ENCODE assay signal across 8 mouse cellular contexts in genomic region chr15:81359421-81359820, GRCm38 (mm10). TPM values are rescaled to one million over a fixed set of nuclear protein-coding genes. Genes with fewer than 3 reads are reported as not detected.
DNase-seq lines count a peak whose midpoint lies in the region; ATAC-seq lines count a peak whose summit lies in the region.

No protein-coding gene starts in this region.

- H3K27me3 ChIP-seq in forebrain, embryonic 10.5 days (ENCODE audit: poor library complexity, severe bottlenecking) = no peaks in the 10 kb centered on the region
- H3K27me3 ChIP-seq in forebrain, embryonic 16.5 days (replicated peaks; ENCODE audit: control insufficient read depth, insufficient read depth, low read length) = no peaks in the 10 kb centered on the region
- no peaks in the 10 kb centered on the region for H3K27me3 ChIP-seq in kidney, embryonic 15.5 days
- H3K27me3 ChIP-seq in embryonic facial prominence, embryonic 15.5 days = no peaks in the 10 kb centered on the region
- H3K27me3 ChIP-seq in liver, embryonic 16.5 days (ENCODE audit: control insufficient read depth, insufficient read depth, low read depth, low read length) = no peaks in the 10 kb centered on the region

- H3K27ac ChIP-seq in forebrain, embryonic 10.5 days = no peak overlapping the region
- H3K27ac ChIP-seq in forebrain, embryonic 16.5 days (ENCODE audit: low read length) = no peak overlapping the region
- H3K27ac ChIP-seq in kidney, embryonic 15.5 days = peak overlapping the region; percentile 89; the same call in 1 of the 2 replicates
- no peak overlapping the region for H3K27ac ChIP-seq in embryonic facial prominence, embryonic 15.5 days (replicated peaks)
- no peak overlapping the region for H3K27ac ChIP-seq in liver, embryonic 16.5 days (ENCODE audit: low read length)

- no peak overlapping the region for H3K4me2 ChIP-seq in forebrain, embryonic 16.5 days (ENCODE audit: low read length)
- H3K4me2 ChIP-seq in kidney, embryonic 15.5 days = peak overlapping the region; percentile 74
- H3K4me2 ChIP-seq in embryonic facial prominence, embryonic 15.5 days (replicated peaks) = peak overlapping the region; percentile 69
- H3K4me2 ChIP-seq in liver, embryonic 16.5 days (ENCODE audit: low read depth, low read length) = peak overlapping the region; percentile 80

- H3K36me3 ChIP-seq in forebrain, embryonic 10.5 days (replicated peaks) = peaks cover 28% of the 10 kb centered on the region
- H3K36me3 ChIP-seq in forebrain, embryonic 16.5 days (ENCODE audit: control insufficient read depth, insufficient read depth) = peaks cover 5% of the 10 kb centered on the region; the same call in 1 of the 2 replicates
- peaks cover 19% of the 10 kb centered on the region for H3K36me3 ChIP-seq in kidney, embryonic 15.5 days
- H3K36me3 ChIP-seq in embryonic facial prominence, embryonic 15.5 days = peaks cover 13% of the 10 kb centered on the region
- H3K36me3 ChIP-seq in liver, embryonic 16.5 days (ENCODE audit: control insufficient read depth, insufficient read depth) = no peaks in the 10 kb centered on the region

- ATAC-seq in forebrain, embryonic 16.5 days = no peak
- ATAC-seq in kidney, embryonic 15.5 days (replicated peaks; ENCODE audit: low FRiP score) = no peak
- no peak for ATAC-seq in embryonic facial prominence, embryonic 15.5 days (ENCODE audit: insufficient number of reproducible peaks, low FRiP score, low TSS enrichment, low read depth)
- no peak for ATAC-seq in liver, embryonic 16.5 days (ENCODE audit: low read depth)

- peak overlapping the region; percentile 78 for H3K4me3 ChIP-seq in forebrain, embryonic 10.5 days
- H3K4me3 ChIP-seq in forebrain, embryonic 16.5 days (replicated peaks; ENCODE audit: low read length) = no peak overlapping the region
- H3K4me3 ChIP-seq in kidney, embryonic 15.5 days (replicated peaks) = peak overlapping the region; percentile 70
- peak overlapping the region; percentile 71 for H3K4me3 ChIP-seq in embryonic facial prominence, embryonic 15.5 days (replicated peaks)
- peak overlapping the region; percentile 82 for H3K4me3 ChIP-seq in liver, embryonic 16.5 days (ENCODE audit: low read depth, low read length)

- H3K4me1 ChIP-seq in forebrain, embryonic 10.5 days = peaks cover 46% of the 10 kb centered on the region
- H3K4me1 ChIP-seq in forebrain, embryonic 16.5 days (replicated peaks; ENCODE audit: control insufficient read depth, insufficient read depth, low read length) = peaks cover 21% of the 10 kb centered on the region
- peaks cover 32% of the 10 kb centered on the region for H3K4me1 ChIP-seq in kidney, embryonic 15.5 days
- peaks cover 23% of the 10 kb centered on the region for H3K4me1 ChIP-seq in embryonic facial prominence, embryonic 15.5 days
- peaks cover 38% of the 10 kb centered on the region for H3K4me1 ChIP-seq in liver, embryonic 16.5 days (ENCODE audit: control insufficient read depth, low read depth, low read length)

- H3K9ac ChIP-seq in forebrain, embryonic 16.5 days (replicated peaks; ENCODE audit: low read depth, low read length) = no peak overlapping the region
- H3K9ac ChIP-seq in kidney, embryonic 15.5 days = no peak overlapping the region
- no peak overlapping the region for H3K9ac ChIP-seq in embryonic facial prominence, embryonic 15.5 days
- H3K9ac ChIP-seq in liver, embryonic 16.5 days (ENCODE audit: low read depth, low read length) = no peak overlapping the region

- no peak for DNase-seq in forebrain, embryonic 10.5 days (ENCODE audit: extremely low spot score, low spot score)
- no peak for DNase-seq in kidney, adult 9 months
- no peak for DNase-seq in left cerebral cortex, adult 8-10 months (ENCODE audit: low spot score in 2 of 2)
- DNase-seq in adrenal gland, adult 18-20 months (ENCODE audit: low spot score in 2 of 2) = no peak

- 89% methylated on average over 5 of the region's 5 CpGs for WGBS in forebrain, embryonic 10.5 days
- WGBS in forebrain, embryonic 16.5 days = 78% methylated on average over 5 of the region's 5 CpGs
- WGBS in kidney, embryonic 15.5 days = 77% methylated on average over 5 of the region's 5 CpGs
- WGBS in embryonic facial prominence, embryonic 15.5 days = 78% methylated on average over 5 of the region's 5 CpGs
- 75% methylated on average over 5 of the region's 5 CpGs for WGBS in liver, embryonic 16.5 days (ENCODE audit: insufficient replicate concordance)

- no peaks in the 10 kb centered on the region for H3K9me3 ChIP-seq in forebrain, embryonic 10.5 days
- H3K9me3 ChIP-seq in forebrain, embryonic 16.5 days (ENCODE audit: control insufficient read depth, low read length) = no peaks in the 10 kb centered on the region
- no peaks in the 10 kb centered on the region for H3K9me3 ChIP-seq in kidney, embryonic 15.5 days (replicated peaks)
- no peaks in the 10 kb centered on the region for H3K9me3 ChIP-seq in embryonic facial prominence, embryonic 15.5 days (replicated peaks)
- no peaks in the 10 kb centered on the region for H3K9me3 ChIP-seq in liver, embryonic 16.5 days (replicated peaks; ENCODE audit: control insufficient read depth, low read length)

RNA-seq across cellular contexts. Expression of gene Slc25a17, which starts 1.2 kb away (rescaled TPM):
- polyA plus RNA-seq in forebrain, embryonic 10.5 days (2016; fragmentation: Nextera tagmentation; extraction: Ambion mirVana) = 82.5 and 83.3 TPM in 2 replicates
- 132 and 144 TPM in 2 replicates for polyA plus RNA-seq in forebrain, embryonic 16.5 days (2015; fragmentation: Nextera tagmentation; extraction: Ambion mirVana)
- 122 and 128 TPM in 2 replicates for polyA plus RNA-seq in kidney, embryonic 15.5 days (2015; fragmentation: Nextera tagmentation; extraction: Ambion mirVana)
- polyA plus RNA-seq in embryonic facial prominence, embryonic 15.5 days (2015; fragmentation: Nextera tagmentation; extraction: Ambion mirVana) = 125 and 134 TPM in 2 replicates
- polyA plus RNA-seq in liver, embryonic 16.5 days (2015; fragmentation: Nextera tagmentation; extraction: Ambion mirVana) = 36.2 and 38.3 TPM in 2 replicates
- 10 to 100 TPM; 41.6 to 50.4 (median 43.6) TPM for total RNA-seq in left cerebral cortex, adult 8-10 months (2022)
- 100 to 1,000 TPM in 1 of 2 experiments, 10 to 100 TPM in 1; 62.3 to 108 TPM for total RNA-seq in adrenal gland, adult 18-20 months (2021)

RNA-seq across cellular contexts. Expression of gene St13, which starts 40.5 kb away (rescaled TPM):
- 210 and 228 TPM in 2 replicates for polyA plus RNA-seq in forebrain, embryonic 10.5 days (2016; fragmentation: Nextera tagmentation; extraction: Ambion mirVana)
- polyA plus RNA-seq in forebrain, embryonic 16.5 days (2015; fragmentation: Nextera tagmentation; extraction: Ambion mirVana) = 206 and 233 TPM in 2 replicates
- polyA plus RNA-seq in kidney, embryonic 15.5 days (2015; fragmentation: Nextera tagmentation; extraction: Ambion mirVana) = 185 and 196 TPM in 2 replicates
- polyA plus RNA-seq in embryonic facial prominence, embryonic 15.5 days (2015; fragmentation: Nextera tagmentation; extraction: Ambion mirVana) = 145 and 153 TPM in 2 replicates
- polyA plus RNA-seq in liver, embryonic 16.5 days (2015; fragmentation: Nextera tagmentation; extraction: Ambion mirVana) = 59.2 and 59.4 TPM in 2 replicates
- 100 to 1,000 TPM; 153 to 174 (median 172) TPM for total RNA-seq in left cerebral cortex, adult 8-10 months (2022)
- 100 to 1,000 TPM; 319 to 323 TPM for total RNA-seq in adrenal gland, adult 18-20 months (2021)

RNA-seq across cellular contexts. Expression of gene Xpnpep3, which starts 40.5 kb away (rescaled TPM):
- polyA plus RNA-seq in forebrain, embryonic 10.5 days (2016; fragmentation: Nextera tagmentation; extraction: Ambion mirVana) = 14.5 and 15.0 TPM in 2 replicates
- 9.0 and 10.0 TPM in 2 replicates for polyA plus RNA-seq in forebrain, embryonic 16.5 days (2015; fragmentation: Nextera tagmentation; extraction: Ambion mirVana)
- 13.2 and 13.3 TPM in 2 replicates for polyA plus RNA-seq in kidney, embryonic 15.5 days (2015; fragmentation: Nextera tagmentation; extraction: Ambion mirVana)
- polyA plus RNA-seq in embryonic facial prominence, embryonic 15.5 days (2015; fragmentation: Nextera tagmentation; extraction: Ambion mirVana) = 11.4 and 12.9 TPM in 2 replicates
- polyA plus RNA-seq in liver, embryonic 16.5 days (2015; fragmentation: Nextera tagmentation; extraction: Ambion mirVana) = 5.9 and 6.6 TPM in 2 replicates
- total RNA-seq in left cerebral cortex, adult 8-10 months (2022) = 10 to 100 TPM; 13.3 to 16.9 (median 14.7) TPM
- 10 to 100 TPM; 28.0 to 30.1 TPM for total RNA-seq in adrenal gland, adult 18-20 months (2021)

RNA-seq across cellular contexts. Expression of gene Dnajb7, which starts 48.7 kb away (rescaled TPM):
- 2.5 TPM in 2 replicates for polyA plus RNA-seq in forebrain, embryonic 10.5 days (2016; fragmentation: Nextera tagmentation; extraction: Ambion mirVana)
- polyA plus RNA-seq in forebrain, embryonic 16.5 days (2015; fragmentation: Nextera tagmentation; extraction: Ambion mirVana) = 1.4 and 2.3 TPM in 2 replicates
- polyA plus RNA-seq in kidney, embryonic 15.5 days (2015; fragmentation: Nextera tagmentation; extraction: Ambion mirVana) = 2.1 and 2.2 TPM in 2 replicates
- 1.3 and 2.3 TPM in 2 replicates for polyA plus RNA-seq in embryonic facial prominence, embryonic 15.5 days (2015; fragmentation: Nextera tagmentation; extraction: Ambion mirVana)
- polyA plus RNA-seq in liver, embryonic 16.5 days (2015; fragmentation: Nextera tagmentation; extraction: Ambion mirVana) = 0.39 and 0.77 TPM in 2 replicates
- not detected for total RNA-seq in left cerebral cortex, adult 8-10 months (2022)
- not detected for total RNA-seq in adrenal gland, adult 18-20 months (2021)
